Mouse (Mus musculus): Measurements from ENCODE around the gene Ica1. TPM values are rescaled to one million over a fixed set of nuclear protein-coding genes. Genes with fewer than 3 reads are reported as not detected.

The Ica1 gene
- polyA plus RNA-seq, 1 experiment: 96.7 TPM

- Histone ChIP-seq H3K4me1 (ENCODE audit: control insufficient read depth, insufficient read depth, low read length) (no peaks in the 10 kb centered on the region), H3K27me3 (ENCODE audit: control insufficient read depth, insufficient read depth, low read length) (no peaks in the 10 kb centered on the region), H3K27ac (ENCODE audit: control insufficient read depth, insufficient read depth, low read depth, low read length) (no peak overlapping the region), H3K4me3 (ENCODE audit: control insufficient read depth, low read depth, low read length) (no peak overlapping the region), H3K36me3 (ENCODE audit: control insufficient read depth, insufficient read depth, low read length) (no peaks in the 10 kb centered on the region)
- TF ChIP-seq POLR2A (IDR thresholded peaks at IDR 0.05; ENCODE audit: control insufficient read depth, low read depth, low read length) (no peak), CTCF (IDR thresholded peaks at IDR 0.05; ENCODE audit: control insufficient read depth, insufficient read depth, insufficient replicate concordance, low read depth, low read length) (no peak)
These were observed 147.8 kb downstream of the Ica1 start for GRCm38 (mm10) chr6:8630531-8630930.

- Histone ChIP-seq H3K27ac (ENCODE audit: control insufficient read depth, insufficient read depth, low read depth, low read length) (no peak overlapping the region), H3K36me3 (ENCODE audit: control insufficient read depth, insufficient read depth, low read length) (no peaks in the 10 kb centered on the region), H3K27me3 (ENCODE audit: control insufficient read depth, insufficient read depth, low read length) (no peaks in the 10 kb centered on the region), H3K4me3 (ENCODE audit: control insufficient read depth, low read depth, low read length) (no peak overlapping the region), H3K4me1 (ENCODE audit: control insufficient read depth, insufficient read depth, low read length) (no peaks in the 10 kb centered on the region)
- TF ChIP-seq CTCF (IDR thresholded peaks at IDR 0.05; ENCODE audit: control insufficient read depth, insufficient read depth, insufficient replicate concordance, low read depth, low read length) (no peak), POLR2A (IDR thresholded peaks at IDR 0.05; ENCODE audit: control insufficient read depth, low read depth, low read length) (no peak)
These were observed 149.5 kb downstream of the Ica1 start for GRCm38 (mm10) chr6:8628715-8629267.

- TF ChIP-seq CTCF (IDR thresholded peaks at IDR 0.05; ENCODE audit: control insufficient read depth, insufficient read depth, insufficient replicate concordance, low read depth, low read length) (no peak), POLR2A (IDR thresholded peaks at IDR 0.05; ENCODE audit: control insufficient read depth, low read depth, low read length) (no peak)
- H3K36me3 ChIP-seq (ENCODE audit: control insufficient read depth, insufficient read depth, low read length): no peaks in the 10 kb centered on the region
These were observed 150.1 kb downstream of the Ica1 start for GRCm38 (mm10) chr6:8628226-8628625.

GRCm38 (mm10) chr6:8623045-8623444, 155.2 kb downstream of the Ica1 start:
- Histone ChIP-seq H3K36me3 (ENCODE audit: control insufficient read depth, insufficient read depth, low read length) (no peaks in the 10 kb centered on the region), H3K4me3 (ENCODE audit: control insufficient read depth, low read depth, low read length) (no peak overlapping the region), H3K4me1 (ENCODE audit: control insufficient read depth, insufficient read depth, low read length) (no peaks in the 10 kb centered on the region), H3K27ac (ENCODE audit: control insufficient read depth, insufficient read depth, low read depth, low read length) (no peak overlapping the region), H3K27me3 (ENCODE audit: control insufficient read depth, insufficient read depth, low read length) (no peaks in the 10 kb centered on the region)
- no peak for TF ChIP-seq POLR2A (IDR thresholded peaks at IDR 0.05; ENCODE audit: control insufficient read depth, low read depth, low read length)
- TF ChIP-seq CTCF (IDR thresholded peaks at IDR 0.05; ENCODE audit: control insufficient read depth, insufficient read depth, insufficient replicate concordance, low read depth, low read length): no peak

More at GRCm38 (mm10) chr6:8628226-8628625, 150.1 kb downstream of the Ica1 start:
- no peaks in the 10 kb centered on the region for H3K4me1 ChIP-seq (ENCODE audit: control insufficient read depth, insufficient read depth, low read length)
- H3K4me3 ChIP-seq (ENCODE audit: control insufficient read depth, low read depth, low read length): no peak overlapping the region
- H3K27me3 ChIP-seq (ENCODE audit: control insufficient read depth, insufficient read depth, low read length): no peaks in the 10 kb centered on the region
- no peak overlapping the region for H3K27ac ChIP-seq (ENCODE audit: control insufficient read depth, insufficient read depth, low read depth, low read length)

GRCm38 (mm10) chr6:8619582-8620350, 158.5 kb downstream of the Ica1 start:
- TF ChIP-seq CTCF (IDR thresholded peaks at IDR 0.05; ENCODE audit: control insufficient read depth, insufficient read depth, insufficient replicate concordance, low read depth, low read length) (no peak), POLR2A (IDR thresholded peaks at IDR 0.05; ENCODE audit: control insufficient read depth, low read depth, low read length) (no peak)
- H3K27me3 ChIP-seq (ENCODE audit: control insufficient read depth, insufficient read depth, low read length): no peaks in the 10 kb centered on the region
- no peaks in the 10 kb centered on the region for H3K36me3 ChIP-seq (ENCODE audit: control insufficient read depth, insufficient read depth, low read length)
- H3K4me1 ChIP-seq (ENCODE audit: control insufficient read depth, insufficient read depth, low read length): no peaks in the 10 kb centered on the region
- H3K27ac ChIP-seq (ENCODE audit: control insufficient read depth, insufficient read depth, low read depth, low read length): no peak overlapping the region
- H3K4me3 ChIP-seq (ENCODE audit: control insufficient read depth, low read depth, low read length): no peak overlapping the region

GRCm38 (mm10) chr6:8617369-8617768, 160.9 kb downstream of the Ica1 start:
- Histone ChIP-seq H3K27ac (ENCODE audit: control insufficient read depth, insufficient read depth, low read depth, low read length) (no peak overlapping the region), H3K36me3 (ENCODE audit: control insufficient read depth, insufficient read depth, low read length) (no peaks in the 10 kb centered on the region), H3K4me1 (ENCODE audit: control insufficient read depth, insufficient read depth, low read length) (no peaks in the 10 kb centered on the region), H3K27me3 (ENCODE audit: control insufficient read depth, insufficient read depth, low read length) (no peaks in the 10 kb centered on the region), H3K4me3 (ENCODE audit: control insufficient read depth, low read depth, low read length) (no peak overlapping the region)
- TF ChIP-seq CTCF (IDR thresholded peaks at IDR 0.05; ENCODE audit: control insufficient read depth, insufficient read depth, insufficient replicate concordance, low read depth, low read length) (no peak), POLR2A (IDR thresholded peaks at IDR 0.05; ENCODE audit: control insufficient read depth, low read depth, low read length) (no peak)

GRCm38 (mm10) chr6:8591665-8592064, 186.6 kb downstream of the Ica1 start:
- Histone ChIP-seq H3K36me3 (ENCODE audit: control insufficient read depth, insufficient read depth, low read length) (no peaks in the 10 kb centered on the region), H3K4me3 (ENCODE audit: control insufficient read depth, low read depth, low read length) (no peak overlapping the region), H3K4me1 (ENCODE audit: control insufficient read depth, insufficient read depth, low read length) (no peaks in the 10 kb centered on the region), H3K27me3 (ENCODE audit: control insufficient read depth, insufficient read depth, low read length) (no peaks in the 10 kb centered on the region), H3K27ac (ENCODE audit: control insufficient read depth, insufficient read depth, low read depth, low read length) (no peak overlapping the region)
- TF ChIP-seq CTCF (IDR thresholded peaks at IDR 0.05; ENCODE audit: control insufficient read depth, insufficient read depth, insufficient replicate concordance, low read depth, low read length) (no peak), POLR2A (IDR thresholded peaks at IDR 0.05; ENCODE audit: control insufficient read depth, low read depth, low read length) (no peak)
